Mouse (Mus musculus) gastrocnemius, postnatal 25 days (tissue): ENCODE results near the gene Gng11. TPM values are rescaled to one million over a fixed set of nuclear protein-coding genes. Genes with fewer than 3 reads are reported as not detected.

Experiments
- DNase-seq: peaks from one replicate; pipeline ENCODE4 v3.0.0; 2022
- long read RNA-seq, 2 experiments: library from polyadenylated mRNA; stranded (forward); transcript quantifications; one replicate each; pipeline ENCODE4 v2.0.0; 2021
- total RNA-seq, 2 experiments: library from RNA; stranded (reverse); gene quantifications; 1 replicate in 1 of 2; 2 replicates in 1 of 2; pipeline ENCODE4 v1.2.3; 2021

Gene Gng11
- 10 to 100 TPM; 27.8 to 29.4 TPM for total RNA-seq
- long read RNA-seq, experiment 1, transcript Gng11-201 (2 exons, 919 nt) = major isoform, 81 of 123 reads
- long read RNA-seq, experiment 1, partial matches to known transcripts = 42 of 123 reads
- long read RNA-seq, experiment 1, other reads (novel, unspliced or antisense) = 0 of 123 reads
- long read RNA-seq, experiment 2, transcript Gng11-201 (2 exons, 919 nt) = major isoform, 54 of 78 reads
- long read RNA-seq, experiment 2, partial matches to known transcripts = 24 of 78 reads
- long read RNA-seq, experiment 2, other reads (novel, unspliced or antisense) = 0 of 78 reads

- DNase-seq = peak; percentile 88
Observed at GRCm38 (mm10) chr6:4003890-4004306, at the start of gene Gng11. TSS of gene Gng11 (plus strand) at chr6:4003904.

GRCm38 (mm10) chr6:3954969-3955368, 48.7 kb upstream of the Gng11 start:
- DNase-seq = no peak

GRCm38 (mm10) chr6:3967676-3968626, 35.8 kb upstream of the Gng11 start:
- peak; percentile 14 for DNase-seq

- DNase-seq = no peak
Observed at GRCm38 (mm10) chr6:3973679-3974078, 30.0 kb upstream of the Gng11 start.

GRCm38 (mm10) chr6:3982661-3983284, 20.9 kb upstream of the Gng11 start:
- DNase-seq = no peak

- no peak for DNase-seq
Observed at GRCm38 (mm10) chr6:3988750-3989149, 15.0 kb upstream of the Gng11 start, which contains the start of gene Tfpi2. TSS of gene Tfpi2 (minus strand) at chr6:3988919.

GRCm38 (mm10) chr6:3993492-3993891, 10.2 kb upstream of the Gng11 start, which contains the start of gene Gngt1:
TSS of gene Gngt1 (plus strand) at chr6:3993792.
- no peak for DNase-seq

- DNase-seq = no peak
Observed at GRCm38 (mm10) chr6:3998089-3998488, 5.6 kb upstream of the Gng11 start.

GRCm38 (mm10) chr6:3999296-3999695, 4.4 kb upstream of the Gng11 start:
- no peak for DNase-seq

- DNase-seq = no peak
Observed at GRCm38 (mm10) chr6:4000716-4001115, 3.0 kb upstream of the Gng11 start.

GRCm38 (mm10) chr6:4003445-4003844, 259 bp upstream of the Gng11 start:
- no peak for DNase-seq

GRCm38 (mm10) chr6:4004808-4005207, 1.1 kb downstream of the Gng11 start:
- DNase-seq = no peak

GRCm38 (mm10) chr6:4008501-4009040, 4.9 kb downstream of the Gng11 start:
- DNase-seq = peak; percentile 11

GRCm38 (mm10) chr6:4009548-4009947, 5.8 kb downstream of the Gng11 start:
- DNase-seq = no peak

- DNase-seq = no peak
Observed at GRCm38 (mm10) chr6:4022645-4023044, 18.9 kb downstream of the Gng11 start.

- no peak for DNase-seq
Observed at GRCm38 (mm10) chr6:4026367-4026766, 22.7 kb downstream of the Gng11 start.

- DNase-seq = no peak
Observed at GRCm38 (mm10) chr6:4030956-4031355, 27.3 kb downstream of the Gng11 start.

GRCm38 (mm10) chr6:4041821-4042220, 38.1 kb downstream of the Gng11 start:
- no peak for DNase-seq

GRCm38 (mm10) chr6:4047200-4047599, 43.5 kb downstream of the Gng11 start:
- DNase-seq = no peak

- no peak for DNase-seq
Observed at GRCm38 (mm10) chr6:4052843-4053242, 49.1 kb downstream of the Gng11 start.

GRCm38 (mm10) chr6:4054387-4054786, 50.7 kb downstream of the Gng11 start:
- DNase-seq = no peak
